Mouse (Mus musculus) E14TG2a.4 (cell line): ENCODE measurements around the gene Clpb.

Experiments
- CTCF ChIP-seq: conservative IDR thresholded peaks from 2 replicates; pipeline ENCODE4 v1.5.1; 2014; ENCODE audit warnings: low read length
- NANOG ChIP-seq: IDR thresholded peaks from 2 replicates; pipeline ENCODE4 v1.6.1; 2014; ENCODE audit warnings: borderline replicate concordance, low read length, mixed read lengths
- POU5F1 ChIP-seq: IDR thresholded peaks from 2 replicates; pipeline ENCODE4 v1.6.1; 2014; ENCODE audit warnings: low read length, borderline replicate concordance

DNA sequence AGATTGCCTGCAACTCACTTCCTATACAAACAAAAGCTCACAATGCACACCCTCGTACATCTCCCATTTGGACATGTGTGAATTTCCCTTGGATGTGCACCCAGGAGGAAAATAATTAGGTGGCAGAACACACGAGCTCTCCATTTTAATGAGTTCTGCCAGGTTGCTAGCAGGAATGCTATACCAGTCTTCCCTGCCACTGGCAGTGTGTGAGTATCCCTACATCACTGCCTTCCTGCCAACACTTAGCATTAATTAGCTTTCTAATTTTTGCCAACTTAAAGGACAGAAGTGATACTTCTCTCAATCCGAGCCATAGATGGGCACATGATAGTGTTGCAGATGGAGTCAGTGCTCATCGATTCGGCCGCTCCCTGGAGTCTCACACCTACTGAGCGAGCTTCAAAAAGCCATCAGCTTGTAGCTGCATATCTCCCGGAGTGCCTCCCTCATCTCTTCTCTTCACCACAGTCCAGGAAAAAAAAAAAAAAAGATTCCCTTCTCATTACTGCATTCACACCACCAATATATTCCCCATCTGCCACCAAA lies 29.7 kb upstream of the Clpb start:
- TF ChIP-seq POU5F1, result no peak
- no peak for TF ChIP-seq CTCF
- no peak for TF ChIP-seq NANOG
